Mouse (Mus musculus): ENCODE results near the gene Zfyve27.

Zfyve27 gene

GRCm38 (mm10) chr19:42142757-42143156, 21.0 kb upstream of the Zfyve27 start:
- DNase-seq (ENCODE audit: low read depth) = no peak

- no peak for DNase-seq (ENCODE audit: low read depth)
These were observed 19.7 kb upstream of the Zfyve27 start for GRCm38 (mm10) chr19:42144067-42144466.

- peak; percentile 81 for DNase-seq (ENCODE audit: low read depth)
These were observed 19.1 kb upstream of the Zfyve27 start for GRCm38 (mm10) chr19:42144541-42145167.

GRCm38 (mm10) chr19:42145210-42145609, 18.5 kb upstream of the Zfyve27 start:
- no peak for DNase-seq (ENCODE audit: low read depth)

- DNase-seq (ENCODE audit: low read depth) = no peak
These were observed 18.0 kb upstream of the Zfyve27 start for GRCm38 (mm10) chr19:42145731-42146130.

- DNase-seq (ENCODE audit: low read depth) = no peak
These were observed 17.3 kb upstream of the Zfyve27 start for GRCm38 (mm10) chr19:42146276-42147010.

- DNase-seq (ENCODE audit: low read depth) = no peak
These were observed 16.5 kb upstream of the Zfyve27 start, which contains the start of gene Marveld1 for GRCm38 (mm10) chr19:42147170-42147768. TSS of gene Marveld1 (plus strand) at chr19:42147400.

- DNase-seq (ENCODE audit: low read depth) = no peak
These were observed 15.8 kb upstream of the Zfyve27 start for GRCm38 (mm10) chr19:42147769-42148568.

GRCm38 (mm10) chr19:42148569-42148860, 15.2 kb upstream of the Zfyve27 start:
- no peak for DNase-seq (ENCODE audit: low read depth)

- no peak for DNase-seq (ENCODE audit: low read depth)
These were observed 11.8 kb upstream of the Zfyve27 start for GRCm38 (mm10) chr19:42151990-42152389.

GRCm38 (mm10) chr19:42157493-42158237, 6.1 kb upstream of the Zfyve27 start:
- no peak for DNase-seq (ENCODE audit: low read depth)

GRCm38 (mm10) chr19:42158246-42159017, 5.3 kb upstream of the Zfyve27 start:
- DNase-seq (ENCODE audit: low read depth) = no peak

GRCm38 (mm10) chr19:42164188-42164587, 437 bp downstream of the Zfyve27 start:
- no peak for DNase-seq (ENCODE audit: low read depth)

GRCm38 (mm10) chr19:42166130-42166529, 2.4 kb downstream of the Zfyve27 start:
- DNase-seq (ENCODE audit: low read depth) = peak; percentile 81

- no peak for DNase-seq (ENCODE audit: low read depth)
These were observed 3.0 kb downstream of the Zfyve27 start for GRCm38 (mm10) chr19:42166766-42167165.

GRCm38 (mm10) chr19:42167489-42167888, 3.7 kb downstream of the Zfyve27 start:
- no peak for DNase-seq (ENCODE audit: low read depth)

GRCm38 (mm10) chr19:42169322-42169975, 5.7 kb downstream of the Zfyve27 start:
- no peak for DNase-seq (ENCODE audit: low read depth)

- peak; percentile 90 for DNase-seq (ENCODE audit: low read depth)
These were observed 6.5 kb downstream of the Zfyve27 start for GRCm38 (mm10) chr19:42170025-42170969.

GRCm38 (mm10) chr19:42176841-42177240, 13.1 kb downstream of the Zfyve27 start:
- no peak for DNase-seq (ENCODE audit: low read depth)

Data from c-Kit-positive CD71-negative TER-119-negative erythroid progenitor cells, embryonic 14.5 days (primary cell).